Mouse (Mus musculus) right cerebral cortex, postnatal 14 days (tissue): ENCODE measurements at regions not wholly inside any gene's neighbourhood (a gene's known extent, or its start where the extent isn't known, plus 50 kb on each side); places are given as distances from the start of the nearest gene placed in this dataset.

Source experiments
- DNase-seq: peaks from one replicate; pipeline ENCODE4 v3.0.0; 2022

DNA sequence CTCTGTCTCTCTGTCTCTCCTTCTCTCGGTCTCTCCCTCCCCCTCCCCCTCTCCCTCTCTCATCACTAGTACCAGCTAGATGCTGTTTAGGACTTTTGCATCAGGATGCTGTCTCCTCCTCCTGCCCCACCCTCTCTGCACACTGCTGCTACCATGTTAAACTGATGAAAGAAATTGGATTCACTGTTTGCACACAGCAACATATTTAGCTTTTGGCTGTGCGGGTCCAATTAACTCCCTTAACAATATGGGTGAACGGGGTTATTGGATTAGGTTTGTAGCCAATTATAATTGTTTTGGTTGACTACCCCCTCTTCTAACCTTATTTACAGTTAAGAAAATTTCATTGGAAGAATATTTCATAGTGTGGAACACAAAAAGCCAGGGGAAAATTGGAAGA lies 424.0 kb upstream of the Sorcs1 start:
- no peak for DNase-seq

DNA sequence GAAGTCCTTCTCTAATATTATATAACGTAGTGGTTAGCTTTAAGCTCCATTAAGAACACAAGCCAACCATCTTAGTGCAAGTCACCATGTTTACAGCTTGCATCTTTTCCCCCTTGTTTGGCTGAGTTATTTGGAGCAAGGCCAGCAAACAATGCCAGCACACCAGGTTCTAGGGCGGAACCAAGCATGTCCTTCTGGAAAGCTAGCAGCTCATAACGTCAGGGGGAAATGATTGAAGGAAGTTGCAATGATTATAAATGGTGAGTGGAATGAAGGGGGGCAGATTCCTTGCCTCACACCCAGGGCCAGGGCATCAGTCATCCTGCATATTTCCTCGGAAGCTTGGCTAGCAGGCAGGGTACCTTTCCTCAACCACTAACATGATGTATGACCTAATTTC lies 396.3 kb upstream of the Sorcs1 start:
- no peak for DNase-seq

DNA sequence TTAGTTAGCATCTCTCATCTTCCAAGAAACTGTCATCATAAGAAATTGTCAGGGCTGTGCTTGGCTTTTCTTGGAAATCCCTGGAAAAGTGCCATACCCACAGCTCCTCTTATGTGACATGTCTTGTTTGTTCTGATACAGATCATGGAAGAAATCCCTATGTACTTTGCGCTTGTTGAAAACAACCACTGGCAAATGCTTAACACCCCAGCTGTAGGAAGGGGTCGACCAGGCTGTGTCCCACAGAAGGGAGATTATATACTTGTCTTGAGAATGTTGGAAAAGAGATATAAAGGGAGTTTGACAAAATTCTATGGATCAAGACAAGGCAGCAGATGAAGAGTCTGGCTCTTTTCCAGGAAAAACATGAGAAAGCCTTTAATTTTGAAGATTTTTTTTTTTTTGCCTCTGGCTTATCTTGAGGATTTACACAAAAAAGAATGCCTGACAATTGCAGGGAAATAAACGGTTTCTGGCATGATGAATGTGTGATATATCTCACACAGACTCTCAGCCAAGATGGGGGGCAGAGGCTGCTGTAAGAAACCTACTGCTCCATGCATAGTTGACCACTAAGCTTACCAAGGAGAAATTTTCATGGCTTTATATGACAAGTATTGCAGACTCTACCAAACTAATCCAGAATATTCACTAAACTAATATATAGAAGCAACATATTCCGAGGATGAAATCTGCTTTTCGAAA lies 381.7 kb upstream of the Sorcs1 start:
- DNase-seq, result no peak

DNA sequence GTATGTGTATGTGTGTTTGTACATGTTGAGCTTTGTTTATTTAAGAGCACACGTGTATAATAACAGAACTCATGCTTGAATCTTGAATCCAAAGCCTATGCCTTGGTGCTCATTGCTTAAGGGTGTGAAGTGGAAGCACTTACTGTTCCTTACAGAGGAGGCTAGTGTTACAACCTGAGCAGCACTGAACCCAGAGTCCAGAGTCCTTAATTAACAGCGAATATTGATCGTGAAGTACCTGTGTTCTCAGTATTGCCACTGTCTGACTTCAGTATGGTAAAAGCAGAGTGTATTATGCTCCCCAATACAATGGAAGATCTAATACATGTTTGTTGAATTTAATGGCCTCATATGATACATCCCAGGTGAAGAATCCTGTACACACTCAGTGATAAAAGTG lies 365.1 kb upstream of the Sorcs1 start:
- no peak for DNase-seq

DNA sequence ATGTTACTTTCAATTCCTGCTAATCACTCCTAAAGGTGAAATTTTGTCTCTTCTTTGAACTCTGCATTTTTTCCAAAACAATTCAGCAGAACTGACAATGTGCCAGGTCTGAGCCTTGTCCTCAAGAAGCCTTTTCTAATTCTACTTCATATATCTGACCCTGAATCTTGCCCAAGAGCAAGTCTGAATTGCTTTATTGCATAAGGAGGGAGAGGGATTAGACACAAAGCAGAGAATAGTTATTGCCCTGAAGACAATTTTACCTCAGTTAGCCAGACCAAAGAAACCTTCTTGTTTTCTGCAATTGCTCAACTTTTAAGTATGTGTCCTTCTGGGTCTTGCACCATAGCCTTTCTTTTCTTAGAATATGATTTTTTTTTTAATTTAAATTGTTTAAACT lies 316.0 kb upstream of the Sorcs1 start:
- DNase-seq, result no peak

DNA sequence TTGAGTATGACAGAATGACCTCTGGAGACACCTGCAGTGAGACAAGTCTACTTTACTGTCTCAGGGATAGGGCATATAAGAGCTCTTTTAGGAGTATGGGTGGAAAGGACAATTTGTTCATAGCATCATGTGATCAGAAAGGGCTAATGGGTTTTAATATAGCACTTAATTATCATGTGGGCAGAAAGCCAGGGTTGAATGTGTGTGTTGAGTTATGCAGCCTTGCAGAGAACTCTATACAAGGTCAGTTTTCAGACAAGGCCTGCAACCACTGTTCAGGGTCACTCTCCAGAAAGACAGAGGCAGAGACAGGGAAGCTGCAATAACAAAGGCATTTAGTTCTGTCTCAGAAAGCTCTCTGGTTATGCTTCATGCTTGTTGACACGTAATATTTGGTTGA lies 292.6 kb upstream of the Sorcs1 start:
- DNase-seq, result no peak

DNA sequence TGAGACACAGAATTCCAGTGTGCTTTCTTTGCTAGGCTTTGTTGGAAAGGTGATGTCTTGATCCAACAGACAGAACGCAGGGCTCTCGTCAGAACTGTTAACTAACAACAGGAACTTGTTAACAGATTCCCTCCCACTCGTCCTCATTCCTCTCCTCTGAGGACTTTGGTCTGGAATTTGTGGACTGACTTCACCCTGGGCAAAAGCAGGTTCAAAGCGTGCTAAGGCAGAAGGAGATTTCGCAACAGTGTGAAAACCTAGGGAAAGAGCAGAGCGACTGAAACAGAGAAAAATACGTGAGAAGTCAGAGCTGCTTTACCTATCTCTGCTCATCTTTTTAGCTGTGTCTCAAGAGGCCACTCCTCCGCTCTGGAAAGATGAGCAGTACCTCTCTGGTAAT lies 283.5 kb upstream of the Sorcs1 start:
- no peak for DNase-seq

DNA sequence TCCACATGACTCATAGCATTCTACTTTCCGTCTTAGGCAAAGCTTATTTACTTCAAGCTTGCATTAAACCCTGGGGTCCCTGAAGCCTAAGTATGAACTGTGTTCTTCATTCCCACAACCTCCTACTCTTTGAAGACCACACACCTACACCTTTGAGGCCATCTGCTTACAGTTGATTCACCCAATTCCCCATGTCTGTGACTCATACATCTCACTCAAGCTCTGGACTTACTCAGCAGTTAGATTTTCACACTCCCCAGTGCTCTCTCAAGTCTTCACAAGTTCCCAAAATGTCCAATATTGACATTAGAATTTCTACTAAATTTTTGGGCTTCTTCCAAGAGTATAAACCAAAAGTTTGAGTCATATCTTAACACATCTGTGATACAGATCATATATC lies 266.6 kb upstream of the Sorcs1 start:
- DNase-seq, result no peak

DNA sequence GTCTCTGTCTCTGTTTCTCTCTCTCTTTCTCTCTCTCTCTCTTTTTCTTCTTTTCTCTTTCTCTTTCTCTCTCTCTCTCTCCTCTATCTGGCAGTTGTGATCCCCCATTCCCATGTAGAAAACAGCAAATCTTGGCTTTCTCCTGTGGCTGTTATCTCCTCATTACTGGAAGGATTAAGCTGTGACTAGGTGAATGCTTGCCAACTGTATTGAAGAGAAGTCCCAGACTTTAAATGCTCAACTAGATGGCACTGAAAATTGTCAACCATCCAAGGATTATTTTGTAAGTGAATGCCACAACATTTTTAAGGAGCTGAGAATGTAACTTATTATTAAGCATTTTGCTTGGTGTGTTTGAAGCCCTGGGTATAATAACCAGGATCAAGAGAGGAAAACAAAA lies 233.2 kb upstream of the Sorcs1 start:
- no peak for DNase-seq

DNA sequence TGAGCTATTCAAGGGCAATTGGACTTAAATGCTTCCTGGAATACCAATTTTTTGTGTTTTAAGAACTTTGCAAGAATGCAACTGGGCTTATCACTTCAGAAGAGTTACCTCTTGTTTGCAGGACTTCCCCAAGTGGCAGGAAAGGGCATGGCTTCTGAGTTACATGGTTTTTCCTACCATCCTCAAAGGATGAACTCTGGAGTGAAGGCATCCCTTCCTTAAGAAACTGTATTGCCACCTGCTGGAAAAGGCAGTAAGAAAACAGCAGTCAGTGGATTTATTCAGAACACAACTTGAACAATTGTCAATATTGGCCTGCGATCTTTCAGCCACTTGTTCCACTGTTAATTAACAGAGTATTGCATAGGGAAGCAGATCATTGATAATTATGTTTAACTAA lies 232.2 kb upstream of the Sorcs1 start:
- no peak for DNase-seq

DNA sequence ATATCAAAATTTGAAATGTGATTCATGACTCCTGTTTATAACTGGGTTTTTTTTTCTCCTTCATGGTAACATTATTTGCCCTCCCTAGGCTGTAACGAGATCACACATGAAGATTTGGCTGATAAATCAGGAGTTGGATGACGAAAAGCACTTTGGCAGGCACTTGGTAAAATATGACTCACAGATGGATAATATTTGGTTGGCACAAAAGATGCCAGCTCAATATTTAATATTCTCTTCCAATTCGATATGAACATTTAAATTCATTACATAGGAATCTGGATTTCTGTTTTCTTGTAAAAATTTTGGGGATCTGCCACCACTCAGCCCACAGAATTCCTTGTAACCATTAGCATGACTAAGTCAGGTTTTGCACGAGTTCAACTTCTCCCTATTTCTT lies 230.3 kb upstream of the Sorcs1 start:
- no peak for DNase-seq

DNA sequence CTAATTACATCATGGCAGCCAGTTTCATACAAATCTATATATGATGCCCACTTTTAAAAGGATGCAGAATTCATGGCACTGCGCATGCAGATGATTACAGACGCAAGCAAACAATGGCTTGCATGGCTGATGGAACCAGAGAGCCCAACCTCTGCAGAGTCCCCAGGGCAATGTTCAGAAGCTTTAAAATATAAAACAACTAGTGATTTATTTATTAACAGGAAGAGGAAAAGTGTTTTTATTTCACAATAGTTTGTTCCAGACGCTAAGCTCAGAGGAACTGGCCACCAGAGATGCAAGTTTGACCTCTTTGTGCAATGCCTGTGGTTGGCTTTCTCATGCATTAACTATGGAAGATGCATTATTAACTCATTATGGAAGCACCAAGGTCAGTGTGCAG lies 215.3 kb upstream of the Sorcs1 start:
- DNase-seq, result no peak

DNA sequence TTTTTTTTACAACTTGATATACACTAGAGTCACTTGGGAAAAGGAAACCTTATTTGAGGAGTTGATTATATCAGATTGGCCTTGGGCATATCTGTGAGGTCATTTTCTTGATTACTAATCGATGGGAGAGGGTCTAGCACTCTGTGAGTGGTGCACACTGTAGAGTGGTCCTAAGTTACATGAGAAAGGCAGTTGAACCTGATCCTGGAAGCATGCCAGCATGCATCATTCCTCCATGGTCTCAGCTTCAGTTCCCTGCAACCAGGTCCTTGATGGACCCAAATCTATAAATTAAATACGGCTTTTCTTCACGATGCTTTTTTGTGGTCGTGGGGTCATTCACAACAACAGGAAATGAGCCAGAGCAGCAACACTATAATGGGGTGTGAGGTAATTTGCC lies 194.2 kb upstream of the Sorcs1 start:
- peak; percentile 5 for DNase-seq

DNA sequence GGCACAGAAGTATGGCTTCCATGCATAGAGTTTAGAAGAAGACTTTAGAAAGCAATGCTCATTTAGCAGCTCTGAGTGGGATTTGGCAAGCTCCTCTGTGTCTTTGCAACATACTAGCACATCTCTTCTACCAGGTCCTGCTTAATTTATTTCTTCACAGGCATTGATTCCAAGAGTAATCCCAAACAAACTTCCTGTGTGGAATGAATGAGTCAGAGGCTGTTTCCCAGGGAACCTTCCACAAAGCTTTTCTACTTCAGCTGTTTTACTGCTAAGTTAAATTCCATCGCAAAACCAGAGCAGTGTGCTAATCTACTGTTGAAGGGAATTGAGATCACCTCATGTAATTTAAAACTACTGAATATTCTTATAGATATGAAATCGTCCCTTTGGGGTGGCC lies 193.7 kb upstream of the Sorcs1 start:
- no peak for DNase-seq

DNA sequence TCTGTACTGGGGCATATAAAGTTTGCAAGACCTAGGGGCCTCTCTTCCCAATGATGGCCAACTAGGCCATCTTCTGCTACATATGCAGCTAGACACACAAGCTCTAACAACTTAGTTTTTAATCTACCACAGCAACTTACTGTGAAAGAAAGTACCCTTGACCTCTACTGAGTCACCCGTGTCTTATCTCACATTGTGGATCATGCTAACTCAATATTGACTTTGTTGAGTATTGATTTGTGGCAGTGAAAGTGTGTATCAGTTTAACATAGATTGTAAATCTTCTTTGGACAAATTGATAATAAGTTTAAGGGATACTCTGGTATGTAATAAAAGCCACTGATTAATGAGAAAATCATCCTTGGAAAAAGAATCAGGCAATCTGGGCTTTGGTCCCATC lies 176.4 kb upstream of the Sorcs1 start:
- DNase-seq, result no peak

DNA sequence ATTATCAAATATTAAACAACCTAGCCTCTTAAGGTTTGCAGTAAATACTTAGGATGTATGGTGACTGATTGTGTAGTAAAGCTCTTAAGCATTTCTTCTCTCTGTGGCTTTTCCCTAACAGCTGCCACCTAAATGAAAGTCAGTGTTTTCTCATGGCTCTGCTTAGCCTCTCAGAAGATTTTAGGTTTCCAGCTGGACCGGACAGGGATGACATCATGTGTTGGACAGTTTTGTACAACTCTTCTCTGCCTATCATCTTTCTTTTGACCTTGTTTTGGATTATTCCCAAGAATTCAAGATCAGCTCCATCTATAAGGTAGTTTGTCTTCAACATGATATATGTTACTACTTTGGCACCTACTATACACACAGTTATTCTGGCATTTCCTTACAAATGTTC lies 162.1 kb upstream of the Sorcs1 start:
- no peak for DNase-seq
